Mouse (Mus musculus) cerebellum, adult 18-20 months (tissue): ENCODE measurements around the gene Angptl1.

Experiments
- DNase-seq, 2 experiments: peaks; one replicate each; pipeline ENCODE4 v3.0.0; 2021

Gene Angptl1

GRCm38 (mm10) chr1:156838177-156838576, at the start of gene Angptl1:
Gene Angptl1 (plus strand): TSS chr1:156838562.
- no peak for DNase-seq

GRCm38 (mm10) chr1:156789844-156790490, 48.4 kb upstream of the Angptl1 start:
- DNase-seq: no peak

- DNase-seq: no peak
These were observed 42.1 kb upstream of the Angptl1 start for GRCm38 (mm10) chr1:156796251-156796650.

- DNase-seq: no peak
These were observed 37.1 kb upstream of the Angptl1 start for GRCm38 (mm10) chr1:156801276-156801675.

- no peak for DNase-seq
These were observed 30.0 kb upstream of the Angptl1 start for GRCm38 (mm10) chr1:156808332-156808731.

- no peak for DNase-seq
These were observed 26.4 kb upstream of the Angptl1 start for GRCm38 (mm10) chr1:156811928-156812327.

GRCm38 (mm10) chr1:156812716-156813115, 25.6 kb upstream of the Angptl1 start:
- no peak for DNase-seq

GRCm38 (mm10) chr1:156813485-156813884, 24.9 kb upstream of the Angptl1 start:
- no peak for DNase-seq

GRCm38 (mm10) chr1:156819236-156819635, 19.1 kb upstream of the Angptl1 start:
- DNase-seq: no peak

GRCm38 (mm10) chr1:156838695-156839094, 333 bp downstream of the Angptl1 start:
- no peak for DNase-seq

- peak in 1 of 2 experiments; percentile 14 for DNase-seq
These were observed 3.4 kb downstream of the Angptl1 start for GRCm38 (mm10) chr1:156841625-156842339.

GRCm38 (mm10) chr1:156847098-156847497, 8.7 kb downstream of the Angptl1 start:
- no peak for DNase-seq

- no peak for DNase-seq
These were observed 14.0 kb downstream of the Angptl1 start for GRCm38 (mm10) chr1:156852409-156852808.

- no peak for DNase-seq
These were observed 14.5 kb downstream of the Angptl1 start for GRCm38 (mm10) chr1:156852872-156853271.

GRCm38 (mm10) chr1:156854558-156854957, 16.2 kb downstream of the Angptl1 start:
- DNase-seq: no peak

GRCm38 (mm10) chr1:156856666-156857065, 18.3 kb downstream of the Angptl1 start:
- no peak for DNase-seq

- no peak for DNase-seq
These were observed 20.8 kb downstream of the Angptl1 start for GRCm38 (mm10) chr1:156859156-156859555.

GRCm38 (mm10) chr1:156859711-156860250, 21.4 kb downstream of the Angptl1 start:
- DNase-seq: no peak

GRCm38 (mm10) chr1:156860266-156860665, 21.9 kb downstream of the Angptl1 start:
- DNase-seq: no peak

GRCm38 (mm10) chr1:156861475-156862043, 23.2 kb downstream of the Angptl1 start:
- no peak for DNase-seq

GRCm38 (mm10) chr1:156863726-156864125, 25.4 kb downstream of the Angptl1 start:
- no peak for DNase-seq

GRCm38 (mm10) chr1:156864240-156864639, 25.9 kb downstream of the Angptl1 start:
- DNase-seq: no peak

GRCm38 (mm10) chr1:156870028-156870427, 31.7 kb downstream of the Angptl1 start:
- DNase-seq: no peak

GRCm38 (mm10) chr1:156870616-156871015, 32.3 kb downstream of the Angptl1 start:
- no peak for DNase-seq
